Mouse (Mus musculus) ovary, postnatal 36 days (tissue): ENCODE results near the gene Myrfl.

Experiments
- DNase-seq: peaks from one replicate; pipeline ENCODE4 v3.0.0; 2022; ENCODE audit warnings: low spot score, mixed read lengths

The Myrfl gene

GRCm38 (mm10) chr10:116759816-116760215 lies 136.9 kb downstream of the Myrfl start:
- DNase-seq, result no peak

- no peak for DNase-seq
These were observed 140.7 kb downstream of the Myrfl start for GRCm38 (mm10) chr10:116755881-116756581.

- DNase-seq, result no peak
These were observed 141.8 kb downstream of the Myrfl start for GRCm38 (mm10) chr10:116754940-116755339.

DNA sequence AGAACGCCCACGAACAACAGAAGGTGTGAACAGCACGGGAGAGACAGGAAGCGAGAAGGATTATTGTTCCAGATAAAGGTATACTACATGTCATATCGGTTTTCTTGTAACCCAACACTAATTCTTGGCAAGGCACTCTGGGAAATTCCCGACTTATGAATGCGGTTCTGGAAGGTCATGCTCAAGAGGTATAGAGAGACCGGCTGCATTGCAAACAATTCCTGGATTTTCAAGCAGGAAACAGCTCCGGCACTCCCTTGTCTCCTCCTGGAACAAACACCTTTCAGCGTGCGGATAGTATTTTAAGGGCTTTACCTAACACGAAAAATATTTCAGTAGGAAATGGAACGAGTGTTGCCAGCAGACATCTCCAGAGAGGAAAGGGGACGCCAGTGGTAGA lies 145.8 kb downstream of the Myrfl start:
- DNase-seq, result no peak

DNA sequence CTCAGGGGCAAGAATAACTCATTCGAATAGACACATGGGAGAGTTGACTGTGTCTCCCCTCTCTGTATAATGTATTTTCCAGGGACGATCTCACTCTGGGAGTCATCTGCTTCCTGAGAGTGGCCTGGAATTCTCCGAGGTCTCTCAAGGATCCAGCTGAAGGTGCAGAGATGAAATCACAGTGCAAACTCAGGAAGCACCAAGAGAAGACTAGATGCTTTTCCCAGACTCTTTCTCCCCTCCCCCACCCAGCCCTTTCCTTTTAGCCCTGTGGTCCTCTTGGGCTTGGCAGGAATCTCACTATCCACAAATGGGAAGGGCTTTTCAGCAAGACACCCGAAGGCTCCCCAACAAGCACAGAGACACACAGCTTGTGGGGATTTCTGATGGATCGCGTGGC lies 146.7 kb downstream of the Myrfl start:
- no peak for DNase-seq

- no peak for DNase-seq
These were observed 148.0 kb downstream of the Myrfl start for GRCm38 (mm10) chr10:116748681-116749080.

GRCm38 (mm10) chr10:116746281-116747011 lies 150.3 kb downstream of the Myrfl start:
- DNase-seq, result no peak

DNA sequence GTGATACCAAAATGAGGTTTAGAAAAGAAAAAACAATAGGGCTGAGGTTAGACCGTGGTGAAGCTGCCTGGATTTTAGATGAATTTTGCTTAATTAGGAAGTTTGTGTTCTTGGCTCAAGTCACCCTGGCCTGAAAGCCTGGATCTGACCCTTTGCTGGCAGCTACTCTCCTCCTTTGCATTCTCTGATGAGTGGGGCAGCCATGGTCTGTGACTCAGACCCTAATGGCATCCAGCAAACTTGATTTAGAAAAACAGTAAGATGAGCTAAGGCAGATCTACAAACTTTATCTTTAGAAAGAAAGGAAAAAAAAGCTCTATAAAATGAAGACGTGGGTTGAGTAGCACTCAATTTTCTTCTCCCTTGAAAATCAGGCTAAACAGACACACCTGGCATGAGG lies 154.0 kb downstream of the Myrfl start:
- no peak for DNase-seq

DNA sequence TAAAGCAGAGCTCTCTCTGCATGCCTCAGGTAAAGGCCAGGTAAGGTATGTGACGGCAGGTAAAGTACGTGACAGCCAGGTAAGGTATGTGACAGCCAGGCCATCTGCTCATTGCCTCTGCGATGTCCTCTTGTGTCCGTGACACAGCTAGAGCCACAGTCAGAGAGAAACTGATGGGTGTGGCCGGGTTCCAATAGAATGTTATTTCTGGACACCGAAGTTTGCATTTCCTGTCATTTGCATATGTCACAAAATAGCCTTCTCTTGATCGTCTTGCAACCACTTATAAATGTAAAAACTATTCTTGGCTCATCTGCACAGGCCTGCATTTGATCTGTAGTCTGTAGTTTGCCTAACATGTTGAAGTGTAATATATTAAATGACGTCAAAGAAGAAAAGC lies 154.5 kb downstream of the Myrfl start:
- DNase-seq, result no peak

DNA sequence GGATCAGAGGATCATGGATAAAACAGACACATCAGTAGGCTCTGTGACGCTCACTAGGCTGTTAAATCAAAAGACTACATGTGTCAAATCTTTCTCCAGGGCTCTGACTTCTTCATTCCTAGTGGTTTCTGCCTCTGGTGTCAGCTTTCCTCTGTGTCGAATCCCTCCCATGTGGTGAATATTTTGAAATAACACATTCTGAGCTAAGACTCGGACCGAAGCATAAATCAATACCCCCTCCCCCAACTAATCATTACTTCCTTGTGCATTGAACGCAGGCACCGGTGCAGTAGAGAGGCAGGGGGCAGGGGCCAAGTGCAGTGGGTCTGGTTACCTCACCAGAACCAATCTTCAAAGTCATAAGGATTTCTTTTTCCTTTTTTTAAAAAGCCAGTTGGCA lies 155.4 kb downstream of the Myrfl start:
- DNase-seq, result no peak

DNA sequence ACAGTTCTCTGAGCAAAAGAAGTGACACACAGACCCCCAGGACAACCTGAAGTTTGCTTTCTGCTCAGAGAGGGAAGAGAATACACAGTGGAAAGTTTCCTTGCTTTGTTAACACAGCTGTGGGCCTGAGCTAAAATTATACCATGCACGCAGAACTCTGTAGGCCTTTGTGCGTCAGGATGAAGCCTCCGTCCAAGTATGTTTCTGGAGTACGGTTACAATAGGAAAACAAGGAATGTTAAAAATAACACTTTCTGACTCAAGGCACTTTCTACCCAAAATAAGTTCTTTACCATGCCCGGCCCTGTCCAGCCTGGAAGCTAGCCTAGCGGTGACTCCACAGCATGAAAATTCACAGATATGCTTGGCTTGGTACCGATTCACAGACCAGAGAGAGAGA lies 156.6 kb downstream of the Myrfl start:
- no peak for DNase-seq

- DNase-seq, result no peak
These were observed 158.2 kb downstream of the Myrfl start for GRCm38 (mm10) chr10:116738533-116738932.

- DNase-seq, result peak; percentile 57
These were observed 161.1 kb downstream of the Myrfl start for GRCm38 (mm10) chr10:116735607-116736006.

DNA sequence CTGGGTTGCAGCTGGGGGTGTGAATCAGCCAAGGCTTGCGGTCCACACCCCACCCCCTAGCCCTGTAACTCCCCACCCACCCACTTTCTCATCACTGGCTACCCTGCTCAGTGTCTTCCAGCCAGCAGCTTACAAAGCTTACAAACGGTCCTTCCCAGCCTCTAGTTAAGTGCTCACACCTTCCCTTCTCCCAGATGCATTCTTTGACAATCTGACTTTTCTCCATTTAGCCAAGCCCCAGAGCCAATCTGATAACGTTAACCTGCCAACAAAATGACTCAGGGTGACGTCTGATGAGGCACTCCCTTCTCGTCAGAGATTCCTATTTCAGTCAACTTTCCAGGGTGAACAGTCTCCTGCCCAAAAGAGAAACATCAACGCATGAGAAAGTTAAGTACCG lies 163.1 kb downstream of the Myrfl start:
- DNase-seq, result no peak

- DNase-seq, result no peak
These were observed 166.6 kb downstream of the Myrfl start for GRCm38 (mm10) chr10:116730033-116730652.

DNA sequence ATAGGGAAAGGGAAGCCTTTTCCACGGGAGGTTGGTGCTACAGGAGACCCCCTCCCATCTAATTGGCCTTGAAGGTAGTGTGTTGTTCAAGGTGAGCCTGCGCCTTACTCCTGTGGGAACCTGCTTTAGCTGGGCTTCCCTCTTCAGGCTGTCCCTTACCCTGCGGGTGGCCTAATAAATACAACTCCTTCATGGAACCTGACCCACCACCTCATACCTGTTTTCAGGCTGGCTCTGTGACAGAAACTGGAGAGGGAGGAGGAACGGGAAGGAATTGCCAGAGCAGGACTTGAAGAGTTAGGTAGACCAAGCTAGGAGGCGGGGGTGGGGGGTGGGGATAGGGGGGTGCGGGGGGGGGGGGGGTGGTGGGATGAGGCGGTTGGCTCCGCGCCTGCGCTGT lies 167.9 kb downstream of the Myrfl start:
- no peak for DNase-seq

DNA sequence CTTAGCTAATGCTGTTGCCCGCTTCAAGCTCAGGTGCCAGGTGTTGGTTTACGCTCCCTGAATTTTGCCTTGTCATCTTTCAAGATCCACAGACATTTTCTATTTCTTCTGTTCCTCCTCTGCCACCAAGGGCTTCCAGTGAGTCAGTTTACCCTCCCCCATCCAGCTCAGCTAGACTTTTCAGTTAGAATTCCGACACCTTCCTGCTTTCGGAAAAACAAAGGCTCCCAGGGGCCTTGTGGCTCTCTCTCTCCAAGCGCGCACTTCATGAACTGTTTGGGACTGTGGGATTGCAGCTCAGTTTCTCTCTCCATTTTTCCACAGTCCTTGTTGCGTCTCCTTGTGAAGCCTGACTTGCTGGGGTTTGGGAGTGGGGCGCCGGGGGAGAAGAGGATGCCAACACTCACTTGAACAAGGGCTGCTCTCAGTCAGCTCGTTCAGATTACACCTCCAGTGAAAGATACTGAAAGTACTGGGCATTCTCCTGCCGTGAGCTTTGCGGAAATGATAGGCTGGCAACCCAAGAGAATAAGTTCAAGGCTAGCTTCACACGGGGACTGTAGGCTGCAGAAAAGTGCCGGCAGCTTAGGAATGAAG lies 168.9 kb downstream of the Myrfl start:
- no peak for DNase-seq
